Mouse (Mus musculus) common myeloid progenitor, adult 5-6 weeks (primary cell): ENCODE measurements at regions not wholly inside any gene's neighbourhood (a gene's known extent, or its start where the extent isn't known, plus 50 kb on each side); places are given as distances from the start of the nearest gene placed in this dataset.

Experiments used
- ATAC-seq: replicated peaks from 2 replicates; pipeline ENCODE4 v1.8.0; 2016; ENCODE audit warnings: low read depth, mild to moderate bottlenecking, moderate TSS enrichment, inconsistent platforms; ENCODE audit not compliant: poor library complexity, severe bottlenecking

- ATAC-seq = peak; percentile 25; the same call in 1 of the 2 replicates
Measured at GRCm38 (mm10) chr14:79929451-79929850, 54.4 kb upstream of the Olfm4 start.

- no peak for ATAC-seq
Measured at GRCm38 (mm10) chr14:79927161-79927560, 56.7 kb upstream of the Olfm4 start.

GRCm38 (mm10) chr14:79916960-79917848 is 66.7 kb upstream of the Olfm4 start:
- no peak for ATAC-seq

GRCm38 (mm10) chr14:79914966-79915365 is 68.9 kb upstream of the Olfm4 start:
- ATAC-seq = no peak

GRCm38 (mm10) chr14:79913315-79913714 is 70.6 kb upstream of the Olfm4 start:
- ATAC-seq = no peak

GRCm38 (mm10) chr14:79912610-79913009 is 71.3 kb upstream of the Olfm4 start:
- no peak for ATAC-seq

GRCm38 (mm10) chr14:79907761-79908160 is 76.1 kb upstream of the Olfm4 start:
- no peak for ATAC-seq

GRCm38 (mm10) chr14:79905574-79905973 is 78.3 kb upstream of the Olfm4 start:
- no peak for ATAC-seq

GRCm38 (mm10) chr14:79902355-79902754 is 81.5 kb upstream of the Olfm4 start:
- no peak for ATAC-seq

- no peak for ATAC-seq
Measured at GRCm38 (mm10) chr14:79898240-79898639, 85.6 kb upstream of the Olfm4 start.

GRCm38 (mm10) chr14:79893241-79893640 is 90.6 kb upstream of the Olfm4 start:
- ATAC-seq = no peak

- ATAC-seq = no peak
Measured at GRCm38 (mm10) chr14:79890682-79891081, 93.2 kb upstream of the Olfm4 start.

- ATAC-seq = no peak
Measured at GRCm38 (mm10) chr14:79890280-79890679, 93.6 kb upstream of the Olfm4 start.

- no peak for ATAC-seq
Measured at GRCm38 (mm10) chr14:79883487-79883886, 100.4 kb upstream of the Olfm4 start.

GRCm38 (mm10) chr14:79881726-79882125 is 102.2 kb upstream of the Olfm4 start:
- ATAC-seq = no peak

GRCm38 (mm10) chr14:79880065-79880755 is 103.7 kb upstream of the Olfm4 start:
- no peak for ATAC-seq

- no peak for ATAC-seq
Measured at GRCm38 (mm10) chr14:79879333-79880035, 104.4 kb upstream of the Olfm4 start.

GRCm38 (mm10) chr14:79878285-79879019 is 105.4 kb upstream of the Olfm4 start:
- no peak for ATAC-seq

- no peak for ATAC-seq
Measured at GRCm38 (mm10) chr14:79873062-79873461, 102.0 kb upstream of the Pcdh8 start.

- no peak for ATAC-seq
Measured at GRCm38 (mm10) chr14:79872430-79872829, 101.3 kb upstream of the Pcdh8 start.
